Mouse (Mus musculus): Measurements from ENCODE around the gene Scarb1. TPM values are rescaled to one million over a fixed set of nuclear protein-coding genes. Genes with fewer than 3 reads are reported as not detected.
"Not testable (repeated sequence)": the region's sequence is repeated elsewhere in the genome, so short reads cannot be mapped to it uniquely, and the experiment has no call there.

The Scarb1 gene
- 9.9 and 11.4 TPM in 2 replicates for total RNA-seq (2017)

GRCm38 (mm10) chr5:125340547-125341262 is at the start of gene Scarb1:
TSS of gene Scarb1 (minus strand) at chr5:125341094.
- ATAC-seq (ENCODE audit: extremely low read depth, insufficient number of reproducible peaks, low FRiP score, poor library complexity, severe bottlenecking), result peak; percentile 53; the same call in 1 of the 2 replicates

DNA sequence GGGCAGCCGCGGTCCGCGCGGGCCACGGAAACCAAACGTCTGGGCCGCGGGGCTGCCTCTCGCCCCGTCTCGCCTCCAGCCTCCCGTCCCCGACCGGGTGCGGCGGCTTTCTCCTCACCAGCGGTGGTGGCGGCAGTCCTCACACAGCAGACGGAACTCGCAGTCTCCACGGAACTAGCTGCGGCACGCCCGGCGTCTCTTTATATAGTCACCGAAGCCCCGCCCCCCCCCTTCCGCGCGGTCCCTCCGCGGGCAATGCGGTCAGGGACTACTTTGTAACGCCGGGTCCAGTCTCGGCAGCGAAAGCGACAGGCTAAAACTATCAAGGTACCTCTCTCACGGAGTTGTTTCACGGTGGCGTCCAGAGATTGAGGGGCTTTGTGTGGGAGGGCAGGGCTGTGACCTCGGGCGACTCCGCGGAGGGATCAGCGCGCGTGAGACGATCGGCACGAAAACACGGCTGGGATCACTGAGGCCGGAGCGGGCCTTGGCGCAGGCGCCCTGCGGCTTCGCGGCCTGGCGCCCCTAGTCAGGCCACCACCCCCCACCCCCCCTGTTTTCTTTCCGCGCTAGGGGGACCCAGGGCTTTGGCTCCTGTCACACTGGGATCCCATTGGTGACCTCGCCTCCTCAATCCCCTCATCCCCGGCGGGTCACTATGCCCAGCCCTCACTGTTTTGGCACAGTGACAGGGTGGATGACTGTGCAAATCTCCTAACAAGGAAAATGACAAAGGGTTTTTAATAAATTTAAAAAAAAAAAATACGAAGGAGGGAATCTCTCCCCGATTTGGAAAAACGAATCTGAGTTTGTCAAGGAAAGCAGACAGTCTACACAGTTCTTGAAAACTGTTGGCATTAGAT is 48.9 kb upstream of the Scarb1 start, which contains the start of gene Ubc:
TSS of gene Ubc (minus strand) at position 624 of the 863 bp plus-strand sequence.
- ATAC-seq (ENCODE audit: extremely low read depth, insufficient number of reproducible peaks, low FRiP score, poor library complexity, severe bottlenecking), result peak; percentile 41

DNA sequence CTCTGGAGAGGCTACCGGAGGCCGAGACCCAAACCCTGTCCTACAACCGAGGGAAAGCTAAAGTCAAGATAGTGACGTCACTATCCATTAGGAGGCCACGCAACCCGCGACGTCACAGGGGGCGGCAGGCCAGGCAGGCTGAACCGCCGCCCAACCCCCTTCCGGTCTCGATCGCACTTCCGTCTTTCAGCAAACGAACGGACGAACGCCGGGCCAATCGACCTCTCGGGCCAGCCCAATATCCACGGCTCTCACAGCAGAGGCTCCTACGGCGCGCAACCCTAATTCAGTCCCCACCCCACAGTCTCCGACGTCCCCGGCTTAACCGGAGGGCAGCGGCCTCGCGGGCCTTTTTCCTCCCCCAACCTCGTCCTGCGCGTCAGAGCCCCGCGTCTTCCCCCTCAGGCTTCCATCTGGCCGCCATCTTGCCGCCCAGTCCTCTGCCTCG is 48.3 kb upstream of the Scarb1 start, which contains the start of gene Gm10382:
TSS of gene Gm10382 (plus strand) at position 192 of the 448 bp plus-strand sequence.
- peak; percentile 51 for ATAC-seq (ENCODE audit: extremely low read depth, insufficient number of reproducible peaks, low FRiP score, poor library complexity, severe bottlenecking)

DNA sequence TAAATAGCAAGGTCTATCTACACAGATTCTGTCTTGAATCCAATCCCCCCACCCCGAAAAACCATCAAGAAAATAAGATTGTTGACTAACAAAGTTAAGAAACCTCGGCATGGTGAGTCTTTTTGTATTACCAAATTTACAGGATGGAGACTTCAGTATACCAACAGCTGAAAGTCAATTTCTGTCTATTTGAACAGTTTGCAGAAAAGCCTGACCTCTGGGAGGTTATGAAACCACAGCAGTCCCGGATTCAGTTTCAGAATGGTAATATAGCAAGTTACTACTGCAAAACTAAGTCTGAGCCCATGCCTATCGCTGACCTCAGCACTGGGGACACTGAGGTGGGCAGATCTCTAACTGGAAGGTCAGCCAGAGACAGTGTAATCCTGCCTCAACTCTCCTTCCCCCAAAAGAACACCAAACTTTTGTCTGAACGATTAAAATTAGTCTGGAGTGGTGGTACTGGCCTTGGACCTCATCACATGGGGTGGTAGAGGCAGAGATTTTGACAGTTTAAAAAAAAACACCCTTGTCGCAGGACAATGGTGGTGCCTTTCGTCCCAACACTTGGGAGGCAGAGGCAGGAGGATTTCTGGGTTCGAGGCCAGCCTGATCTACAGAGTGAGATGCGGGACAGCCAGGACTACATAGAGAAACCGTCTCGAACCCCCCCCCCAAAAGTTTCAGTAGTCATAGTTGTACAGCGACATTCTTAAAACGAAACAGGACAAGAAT is 47.6 kb upstream of the Scarb1 start:
- no peak for ATAC-seq (ENCODE audit: extremely low read depth, insufficient number of reproducible peaks, low FRiP score, poor library complexity, severe bottlenecking)

- not testable (repeated sequence) for ATAC-seq (ENCODE audit: extremely low read depth, insufficient number of reproducible peaks, low FRiP score, poor library complexity, severe bottlenecking)
Observed at GRCm38 (mm10) chr5:125387295-125387694, 46.4 kb upstream of the Scarb1 start.

DNA sequence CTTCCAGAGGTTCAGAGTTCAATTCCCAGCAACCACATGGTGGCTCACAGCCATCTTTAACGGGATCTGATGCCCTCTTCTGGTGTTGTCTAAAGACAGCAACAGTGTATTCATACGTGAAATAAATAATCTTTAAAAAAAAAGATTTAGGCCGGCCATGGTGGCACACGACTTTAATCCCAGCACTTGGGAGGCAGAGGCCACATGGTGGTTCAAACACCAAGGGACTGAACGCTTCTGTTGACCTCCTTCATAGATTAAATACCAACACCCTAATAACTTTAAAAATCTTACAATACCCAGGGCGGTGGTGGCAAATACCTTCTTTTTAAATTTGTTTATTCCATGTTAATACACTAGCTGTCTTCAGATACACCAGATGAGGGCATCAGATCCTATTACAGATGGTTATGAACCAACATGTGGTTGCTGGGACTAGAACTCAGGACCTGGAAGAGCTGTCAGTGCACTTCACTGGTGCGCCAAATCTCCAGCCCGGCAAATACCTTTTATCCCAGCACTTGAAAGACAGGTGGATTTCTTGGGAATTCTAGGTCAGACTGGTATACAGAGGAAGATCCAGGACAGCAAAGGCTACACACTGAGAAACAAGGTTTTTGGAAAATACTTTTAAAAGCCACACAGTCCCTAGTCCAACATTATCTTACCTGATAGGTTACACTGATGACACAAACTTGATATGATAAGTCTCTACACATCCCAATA is 44.5 kb upstream of the Scarb1 start:
- ATAC-seq (ENCODE audit: extremely low read depth, insufficient number of reproducible peaks, low FRiP score, poor library complexity, severe bottlenecking), result no peak

- ATAC-seq (ENCODE audit: extremely low read depth, insufficient number of reproducible peaks, low FRiP score, poor library complexity, severe bottlenecking), result no peak
Observed at GRCm38 (mm10) chr5:125384512-125385214, 43.8 kb upstream of the Scarb1 start.

DNA sequence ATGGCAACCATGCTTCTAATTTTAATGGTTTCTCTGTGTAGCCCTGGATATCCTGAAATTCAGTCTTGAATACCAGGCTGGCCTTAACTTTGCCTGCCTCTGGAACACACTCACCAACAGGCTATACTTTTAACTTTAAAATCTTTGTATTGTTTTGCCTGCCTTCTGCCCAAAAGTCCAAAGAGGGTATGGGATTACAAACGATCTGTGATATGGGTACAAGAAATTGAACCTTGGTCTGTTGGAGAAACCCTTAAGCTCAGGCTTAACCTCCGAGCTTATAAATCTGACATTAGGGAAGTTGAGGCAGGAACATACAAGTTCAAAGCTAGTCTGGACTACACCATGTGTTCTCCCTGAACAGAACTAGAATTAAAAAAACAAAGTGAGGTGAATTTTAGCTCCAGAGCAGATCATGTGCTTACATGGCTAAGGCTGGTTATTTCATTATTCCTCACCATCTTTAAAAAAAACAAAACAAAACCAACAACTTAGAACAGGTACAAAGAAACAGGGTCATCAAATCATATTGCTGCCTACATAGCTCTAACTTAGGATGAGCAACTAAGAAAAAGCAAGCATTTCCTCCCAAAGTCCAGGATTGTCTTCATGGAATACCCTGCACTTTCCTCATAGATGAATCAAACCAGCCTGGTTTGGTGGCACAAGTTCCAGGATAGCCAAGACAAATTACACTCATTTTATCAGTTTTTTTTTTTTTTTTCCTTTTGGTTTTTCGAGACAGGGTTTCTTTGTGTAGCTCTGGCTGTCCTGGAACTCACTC is 42.9 kb upstream of the Scarb1 start:
- no peak for ATAC-seq (ENCODE audit: extremely low read depth, insufficient number of reproducible peaks, low FRiP score, poor library complexity, severe bottlenecking)

DNA sequence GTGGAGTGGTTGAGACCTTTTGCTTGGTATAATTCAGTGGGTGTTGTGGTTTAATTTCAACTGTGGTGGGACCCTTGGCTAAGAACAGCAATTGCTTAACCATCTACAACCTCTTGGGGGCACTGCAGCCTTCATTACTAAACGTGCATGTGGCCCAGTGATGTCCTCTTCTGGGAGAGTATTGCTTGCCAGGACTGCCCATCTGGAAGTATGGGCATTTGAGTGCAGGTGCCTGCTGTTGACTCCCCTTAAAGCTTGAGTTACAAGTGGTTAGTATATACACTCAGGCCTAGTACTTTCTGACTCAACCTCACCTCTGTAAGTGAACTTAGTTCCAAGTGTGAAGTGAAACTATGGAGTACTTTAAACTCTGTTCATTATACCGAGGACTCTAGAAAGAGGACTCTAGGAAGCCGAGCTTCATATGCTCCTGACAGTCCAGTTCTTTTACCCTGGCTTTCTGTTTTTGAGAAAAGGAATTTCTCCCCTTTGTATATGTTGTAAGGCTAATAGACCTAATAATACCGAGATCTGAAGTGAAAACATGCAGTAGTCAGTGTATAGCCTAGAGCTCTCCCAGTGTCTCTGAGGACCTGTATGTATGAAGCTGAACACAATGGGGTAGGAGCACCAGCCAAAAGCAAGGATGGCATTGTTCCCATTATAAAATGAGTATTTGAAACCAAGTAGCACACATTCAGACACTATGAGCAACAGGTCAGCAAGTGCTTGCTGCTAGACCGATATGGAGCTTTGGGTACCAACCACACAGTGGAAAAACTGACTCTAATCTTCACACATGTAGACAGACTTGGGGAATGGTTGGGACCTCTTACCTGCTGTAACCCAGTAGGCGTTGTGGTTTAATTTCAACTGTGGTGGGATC is 42.0 kb upstream of the Scarb1 start:
- ATAC-seq (ENCODE audit: extremely low read depth, insufficient number of reproducible peaks, low FRiP score, poor library complexity, severe bottlenecking), result peak; percentile 63

GRCm38 (mm10) chr5:125381954-125382672 is 41.2 kb upstream of the Scarb1 start:
- no peak for ATAC-seq (ENCODE audit: extremely low read depth, insufficient number of reproducible peaks, low FRiP score, poor library complexity, severe bottlenecking)

DNA sequence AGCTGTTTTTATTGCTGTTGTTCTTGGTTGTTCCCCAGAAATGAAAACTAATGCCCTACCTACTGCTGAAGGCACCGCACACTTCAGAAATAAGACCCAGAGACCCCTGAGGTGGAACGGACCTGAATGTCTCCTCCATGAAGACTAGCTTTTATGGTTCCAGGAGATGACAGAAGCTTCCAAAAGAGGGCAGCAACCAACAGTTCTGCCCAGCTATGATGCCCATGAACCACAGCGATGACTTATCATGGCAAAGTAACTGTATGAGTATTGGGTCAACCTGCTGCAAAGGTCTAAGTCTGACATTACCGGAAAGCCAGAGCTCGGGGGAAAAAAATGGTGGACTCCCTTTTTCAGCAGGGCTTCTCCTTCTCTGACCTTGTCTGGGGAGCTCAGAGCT is 38.0 kb upstream of the Scarb1 start:
- no peak for ATAC-seq (ENCODE audit: extremely low read depth, insufficient number of reproducible peaks, low FRiP score, poor library complexity, severe bottlenecking)

DNA sequence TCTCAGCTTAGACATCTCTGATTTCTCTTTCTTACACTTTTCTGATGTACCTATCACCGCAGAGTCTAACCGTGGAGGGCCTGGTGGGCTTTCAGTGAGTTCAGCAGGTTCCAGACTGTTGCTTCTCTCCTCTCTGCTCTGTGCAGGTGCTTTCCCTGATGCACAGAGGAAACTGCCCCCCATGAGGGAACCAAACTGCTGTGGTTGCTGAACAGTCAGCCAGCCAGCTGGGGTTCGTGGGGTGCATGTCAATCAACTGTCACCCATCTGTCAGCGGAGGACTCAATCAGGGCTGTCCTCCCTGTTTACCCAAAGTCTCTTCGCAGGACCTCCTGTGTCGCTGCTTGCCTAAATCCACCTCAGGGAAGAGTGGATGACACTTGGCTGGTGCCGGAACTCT is 36.3 kb upstream of the Scarb1 start:
- ATAC-seq (ENCODE audit: extremely low read depth, insufficient number of reproducible peaks, low FRiP score, poor library complexity, severe bottlenecking), result peak; percentile 50; the same call in 1 of the 2 replicates

DNA sequence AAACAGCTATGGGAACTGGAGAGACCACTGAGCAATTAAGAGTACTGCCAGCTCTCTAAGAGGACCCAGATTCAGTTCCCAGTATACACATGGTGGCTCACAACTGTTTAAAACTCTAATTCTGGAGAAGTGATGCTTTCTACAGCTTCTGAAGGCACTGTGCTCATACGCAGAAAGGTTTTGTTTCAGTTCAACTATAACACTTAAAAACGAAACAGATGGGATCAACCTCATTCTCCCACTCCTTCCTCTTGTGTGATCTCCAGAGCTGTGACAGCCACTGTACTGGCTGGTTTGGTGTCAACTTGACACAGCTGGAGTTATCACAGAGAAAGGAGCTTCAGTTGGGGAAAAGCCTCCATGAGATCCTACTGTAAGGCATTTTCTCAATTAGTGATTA is 35.0 kb upstream of the Scarb1 start:
- ATAC-seq (ENCODE audit: extremely low read depth, insufficient number of reproducible peaks, low FRiP score, poor library complexity, severe bottlenecking), result no peak

DNA sequence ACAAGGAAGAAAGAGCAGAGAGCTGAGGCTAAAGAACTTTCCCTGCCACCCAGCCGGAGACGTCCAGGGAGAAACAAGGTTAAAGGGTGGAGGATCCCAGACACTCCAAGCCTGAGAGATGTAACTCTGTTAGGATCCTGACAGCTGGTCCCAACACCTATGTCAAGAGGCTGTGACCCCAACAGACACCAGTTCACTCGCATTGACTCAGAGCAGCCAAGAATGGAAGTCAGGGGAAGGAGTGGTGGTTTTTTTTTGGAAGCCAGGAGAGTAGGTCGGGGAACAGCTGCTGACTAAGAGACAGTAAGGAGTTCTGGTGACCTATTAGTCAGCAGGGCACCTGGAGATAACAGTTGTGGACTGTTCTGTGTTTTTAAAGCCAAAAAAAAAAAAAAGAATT is 31.1 kb upstream of the Scarb1 start:
- ATAC-seq (ENCODE audit: extremely low read depth, insufficient number of reproducible peaks, low FRiP score, poor library complexity, severe bottlenecking), result no peak

- ATAC-seq (ENCODE audit: extremely low read depth, insufficient number of reproducible peaks, low FRiP score, poor library complexity, severe bottlenecking), result no peak
Observed at GRCm38 (mm10) chr5:125370950-125371693, 30.2 kb upstream of the Scarb1 start.
